Mouse (Mus musculus) MEL-GATA-1-ER (cell line): ENCODE results near the gene Lexm.

Experiments used
- DNase-seq: peaks from one replicate; pipeline ENCODE4 v3.0.0-alpha.2; 2012; ENCODE audit warnings: low read depth; ENCODE audit errors: extremely low read depth

Lexm gene

GRCm38 (mm10) chr4:106584665-106585064, 32.4 kb downstream of the Lexm start:
- DNase-seq: no peak

DNA sequence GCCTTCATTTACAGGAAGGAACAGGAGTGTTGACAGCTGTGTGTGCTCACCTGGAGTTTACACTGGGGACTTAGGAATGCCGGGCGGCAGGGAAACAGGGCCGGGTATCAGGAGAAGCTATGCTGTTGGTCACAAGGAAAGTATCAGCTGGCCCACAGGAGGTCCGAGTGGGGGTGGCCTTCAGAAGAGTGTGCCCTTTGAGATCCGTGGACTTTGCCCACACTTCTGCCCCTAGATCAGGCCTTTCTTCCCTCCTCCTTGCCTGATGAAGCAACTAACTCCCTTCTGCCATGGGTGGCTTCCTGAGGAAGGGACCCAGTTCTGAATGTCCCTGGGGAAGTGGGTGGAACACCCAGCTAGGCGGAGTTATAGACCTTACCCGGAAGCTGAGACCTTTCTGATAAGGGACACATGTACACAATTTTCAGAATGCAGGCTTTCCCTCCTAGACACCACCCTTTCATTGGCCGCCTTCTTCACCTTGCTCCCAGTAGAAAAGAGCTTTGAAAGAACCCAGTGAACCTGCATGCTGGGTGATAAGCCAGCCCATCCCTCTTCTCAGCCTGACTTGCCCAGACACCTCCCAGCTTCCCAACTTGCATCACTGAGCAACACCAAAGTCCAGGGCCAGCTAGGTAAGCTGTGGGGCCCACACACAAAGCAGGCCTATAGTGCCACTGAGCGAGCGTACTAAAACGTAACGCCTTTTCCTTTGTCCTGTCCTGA, 34.5 kb downstream of the Lexm start:
- DNase-seq: peak; percentile 90

GRCm38 (mm10) chr4:106581865-106582204, 35.2 kb downstream of the Lexm start:
- DNase-seq: no peak

DNA sequence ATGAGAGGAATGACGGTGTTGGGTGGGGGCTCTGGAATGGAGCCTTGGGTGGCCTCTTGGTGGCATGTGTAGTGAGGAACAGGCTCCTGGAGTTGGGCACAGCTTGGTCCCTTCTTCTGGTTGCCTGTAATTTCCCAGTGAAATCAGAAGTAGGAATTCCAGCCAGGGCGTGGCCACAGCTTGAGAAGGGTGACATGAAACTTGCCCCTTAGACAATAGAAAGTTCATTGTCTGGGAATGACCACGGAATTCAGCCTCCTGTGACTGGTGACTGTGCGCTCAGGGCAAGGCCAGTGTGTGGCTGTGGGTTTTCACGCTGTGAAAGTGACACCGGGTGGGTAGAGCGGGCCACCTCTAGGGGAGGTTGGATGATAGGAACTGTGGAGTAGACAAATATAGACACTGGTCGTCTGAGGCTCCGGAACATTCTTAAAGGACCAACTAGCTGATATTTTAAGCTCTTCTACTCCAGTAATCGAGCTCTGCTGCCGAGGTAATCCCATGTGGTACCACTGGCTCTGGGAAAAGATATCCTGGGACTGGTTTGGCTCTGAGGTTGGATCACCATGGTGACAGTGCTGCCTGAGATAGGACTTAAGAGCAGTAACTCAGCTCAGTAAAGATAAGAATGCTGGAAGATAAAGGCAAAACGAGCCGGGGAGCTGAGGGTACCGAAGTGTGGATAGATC, 35.7 kb downstream of the Lexm start:
- no peak for DNase-seq

- no peak for DNase-seq
Measured at GRCm38 (mm10) chr4:106577511-106577910, 39.5 kb downstream of the Lexm start.

DNA sequence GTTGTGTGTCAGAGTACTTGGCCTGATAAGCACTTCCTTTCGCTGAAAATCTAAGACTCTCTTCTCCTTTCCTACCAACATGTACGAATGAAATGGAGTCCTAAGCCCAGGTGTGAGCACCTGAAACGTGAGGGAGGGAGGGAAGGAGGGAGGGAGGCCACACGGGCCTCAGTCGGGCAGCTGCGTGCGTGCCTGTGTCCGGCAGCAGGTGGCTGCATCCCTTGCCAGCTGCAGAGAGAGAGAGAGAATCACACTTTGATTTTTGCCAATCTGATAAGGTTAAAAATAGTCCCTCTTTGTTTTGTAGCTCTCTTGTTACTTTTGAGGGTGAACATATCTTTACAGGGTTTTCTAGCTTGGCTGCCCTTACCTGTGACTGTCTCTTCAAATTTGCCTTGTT, 42.0 kb downstream of the Lexm start:
- DNase-seq: no peak

GRCm38 (mm10) chr4:106571081-106571724, 45.8 kb downstream of the Lexm start:
- DNase-seq: no peak

DNA sequence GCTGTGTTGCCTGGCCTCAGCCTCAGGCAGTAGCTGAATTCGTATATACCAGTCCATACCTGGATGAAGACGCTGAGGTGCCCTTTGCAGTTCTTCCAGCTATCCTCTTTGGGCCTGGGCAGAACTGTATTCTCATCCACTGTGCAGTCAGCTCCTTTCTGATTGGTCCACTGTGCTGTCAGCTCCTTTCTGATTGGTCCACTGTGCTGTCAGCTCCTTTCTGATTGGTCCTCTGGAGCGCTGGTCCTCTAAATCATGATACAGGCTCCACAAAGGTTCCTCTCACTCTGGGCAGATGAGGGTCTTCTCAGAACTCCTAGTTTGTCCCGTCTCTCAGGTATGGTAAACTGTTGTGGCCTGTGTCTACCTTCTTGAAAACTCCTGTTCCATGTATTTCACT, 47.4 kb downstream of the Lexm start:
- DNase-seq: no peak

GRCm38 (mm10) chr4:106564161-106564560, 52.9 kb downstream of the Lexm start:
- DNase-seq: no peak

GRCm38 (mm10) chr4:106562837-106563790, 53.9 kb downstream of the Lexm start:
- peak; percentile 17 for DNase-seq

DNA sequence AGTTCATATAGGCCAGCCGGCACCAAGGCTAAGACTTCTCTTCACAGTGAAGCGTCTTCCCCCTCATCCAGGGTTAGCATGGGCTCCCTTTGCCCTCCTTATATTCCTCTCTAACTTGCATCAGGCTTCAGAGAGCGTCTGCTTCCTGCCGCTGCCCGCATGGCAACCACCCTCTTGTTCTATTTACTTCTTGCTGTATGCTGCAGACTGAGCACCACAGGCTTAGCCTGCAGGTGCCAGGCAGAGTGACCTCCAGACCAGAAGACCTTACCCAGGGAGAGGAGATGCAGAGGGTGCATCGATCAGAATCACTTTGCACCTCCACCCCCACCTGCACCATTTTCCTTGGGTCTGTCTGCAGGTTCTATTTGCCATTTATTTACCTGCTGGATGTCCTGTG, 55.0 kb downstream of the Lexm start:
- DNase-seq: peak; percentile 20

GRCm38 (mm10) chr4:106560846-106561781, 55.9 kb downstream of the Lexm start, which contains the start of gene Dhcr24:
TSS of gene Dhcr24 (plus strand) at chr4:106561038.
- DNase-seq: peak; percentile 68

DNA sequence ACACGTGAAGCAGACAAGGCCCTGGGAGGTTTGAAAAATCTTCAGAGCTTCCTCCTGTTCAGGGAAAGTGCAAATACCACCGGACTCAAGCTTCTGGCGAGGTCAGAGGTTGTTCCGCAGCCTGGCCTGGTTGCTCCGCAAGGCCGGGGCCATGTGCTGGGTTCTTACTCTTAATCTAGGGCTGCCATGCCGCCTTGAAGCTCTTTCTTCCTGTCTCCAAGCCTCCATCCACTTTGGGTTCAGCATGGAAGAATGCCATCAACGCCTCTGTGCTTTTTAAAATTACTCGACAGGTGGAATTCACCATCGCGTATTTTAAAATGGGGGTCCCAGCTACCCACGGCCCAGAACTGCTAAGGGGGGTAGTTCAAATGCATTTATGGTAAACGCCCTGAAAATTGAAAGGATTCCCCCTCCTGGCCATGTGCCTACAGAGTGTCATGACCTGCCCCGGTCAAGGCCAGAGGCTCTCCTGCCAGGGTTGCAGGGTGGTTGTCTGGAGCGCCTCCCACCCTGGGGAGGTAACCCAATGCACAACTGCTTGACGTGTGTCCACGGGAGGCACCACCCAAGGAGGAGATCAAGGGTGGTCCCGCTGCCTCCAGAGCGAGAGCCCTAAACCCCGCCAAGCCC, 56.7 kb downstream of the Lexm start:
- DNase-seq: no peak

GRCm38 (mm10) chr4:106559343-106560212, 57.5 kb downstream of the Lexm start:
- DNase-seq: no peak

DNA sequence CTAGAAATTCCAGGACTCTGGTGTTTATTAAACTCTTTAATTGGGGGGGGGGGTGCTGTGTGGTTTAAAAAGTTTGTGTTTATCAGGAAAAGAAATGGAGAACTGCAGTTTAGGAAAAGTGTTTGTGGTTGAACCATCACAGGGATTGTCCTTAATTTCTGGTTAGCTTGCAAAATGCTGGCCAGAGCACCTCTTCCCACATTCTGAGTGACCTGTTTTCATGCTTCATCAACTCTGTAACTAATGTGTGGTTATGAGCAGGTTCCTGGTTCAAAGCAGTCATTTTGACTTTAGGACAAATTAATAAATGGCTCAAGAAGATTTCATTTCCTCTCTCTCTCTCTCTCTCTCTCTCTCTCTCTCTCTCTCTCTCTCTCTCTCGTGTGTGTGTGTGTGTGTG, 59.1 kb downstream of the Lexm start:
- DNase-seq: no peak

DNA sequence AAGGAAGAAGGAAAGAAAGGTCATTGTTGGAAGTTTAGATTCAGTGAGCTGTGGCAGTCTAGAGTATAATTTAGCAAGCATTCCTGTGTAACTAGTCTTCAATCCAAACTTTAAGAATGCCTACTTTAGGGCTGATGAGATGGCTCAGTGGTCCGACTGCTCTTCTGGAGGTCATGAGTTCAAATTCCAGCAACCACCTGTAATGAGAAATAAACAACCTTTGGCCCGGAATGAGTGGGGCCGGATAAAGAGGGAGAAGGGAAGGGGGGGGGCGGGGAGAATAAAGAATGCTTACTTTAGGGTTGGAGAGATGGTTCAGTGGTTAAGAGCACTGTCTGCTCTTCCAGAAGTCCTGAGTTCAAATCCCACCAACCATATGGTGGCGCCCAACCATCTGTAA, 59.8 kb downstream of the Lexm start:
- DNase-seq: no peak

- no peak for DNase-seq
Measured at GRCm38 (mm10) chr4:106550516-106551166, 66.4 kb downstream of the Lexm start.

DNA sequence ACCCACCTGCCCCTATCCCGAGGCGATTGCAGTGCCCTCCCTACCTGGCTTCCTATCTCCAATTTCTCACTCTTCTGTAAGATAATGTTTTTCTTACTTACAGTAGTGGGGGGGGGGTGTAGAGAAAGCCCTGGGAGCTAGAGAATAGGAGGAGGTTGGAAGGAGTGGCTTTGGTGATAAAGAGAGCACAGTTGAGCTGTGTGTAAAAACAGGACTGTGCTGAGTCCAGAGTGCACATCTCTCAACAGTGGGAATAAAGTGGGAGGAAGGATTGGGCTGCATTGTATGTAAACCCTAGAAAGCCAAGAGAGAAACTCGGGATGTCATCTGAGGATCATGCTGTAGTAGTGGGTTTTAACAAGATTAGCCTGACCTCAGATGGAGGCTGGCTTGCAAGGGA, 68.9 kb downstream of the Lexm start:
- no peak for DNase-seq
